Mouse (Mus musculus) forebrain, embryonic 16.5 days (tissue): ENCODE results near the gene Lbh. TPM values are rescaled to one million over a fixed set of nuclear protein-coding genes. Genes with fewer than 3 reads are reported as not detected.

Experiments used
- ATAC-seq: fragments of 200-750 bp; cut with Nextera tagmentation; 2 replicates; pipeline ENCODE4 v1.8.0; 2017; ENCODE audit warnings: mild to moderate bottlenecking, moderate library complexity
- H3K27ac ChIP-seq: fragments of 300-500 bp; sonication (generic); 2 replicates; pipeline ENCODE4 v1.5.1; 2014; ENCODE audit warnings: low read length, control low read depth
- H3K27me3 ChIP-seq: fragments of 300-500 bp; sonication (generic); replicated peaks from 2 replicates; pipeline ENCODE4 v1.6.1; 2014; ENCODE audit warnings: low read length; ENCODE audit not compliant: control insufficient read depth, insufficient read depth
- H3K36me3 ChIP-seq: fragments of 300-500 bp; sonication (generic); 2 replicates; pipeline ENCODE4 v1.6.1; 2014; ENCODE audit not compliant: control insufficient read depth, insufficient read depth
- H3K4me1 ChIP-seq: fragments of 300-500 bp; sonication (generic); replicated peaks from 2 replicates; pipeline ENCODE4 v1.6.1; 2014; ENCODE audit warnings: low read length; ENCODE audit not compliant: control insufficient read depth, insufficient read depth
- H3K4me2 ChIP-seq: fragments of 300-500 bp; sonication (generic); 2 replicates; pipeline ENCODE4 v1.6.1; 2014; ENCODE audit warnings: mild to moderate bottlenecking, low read length, control low read depth
- H3K4me3 ChIP-seq: fragments of 300-500 bp; sonication (generic); replicated peaks from 2 replicates; pipeline ENCODE4 v1.5.1; 2014; ENCODE audit warnings: mild to moderate bottlenecking, low read length, control low read depth
- H3K9ac ChIP-seq: fragments of 300-500 bp; sonication (generic); replicated peaks from 2 replicates; pipeline ENCODE4 v1.6.1; 2014; ENCODE audit warnings: low read depth, low read length, control low read depth
- H3K9me3 ChIP-seq: fragments of 300-500 bp; sonication (generic); 2 replicates; pipeline ENCODE4 v1.6.1; 2016; ENCODE audit warnings: low read length; ENCODE audit not compliant: control insufficient read depth
- WGBS: fragments of 180-500 bp; shearing (Covaris S2); extraction: QIAGEN DNeasy Blood & Tissue Kit; methylation state at CpG from one replicate; pipeline ENCODE4 v1.1.7; 2014; 5-methylcytosine and 5-hydroxymethylcytosine counted together
- polyA plus RNA-seq: library from polyadenylated mRNA; unstranded; fragments of >200 nt; fragmentation: Nextera tagmentation; extraction: Ambion mirVana; gene quantifications from 2 replicates; pipeline ENCODE4 v1.2.1, GENCODE M21; 2015

Lbh gene
- polyA plus RNA-seq, 1 experiment from 2014 or later: 4.3 TPM

- 75% methylated on average over 6 of the region's 6 CpGs for WGBS
- ATAC-seq: no peak
- H3K9me3 ChIP-seq: no peaks in the 10 kb centered on the region
- H3K4me3 ChIP-seq: no peak overlapping the region
- no peak overlapping the region for H3K4me2 ChIP-seq
- no peaks in the 10 kb centered on the region for H3K36me3 ChIP-seq
- no peaks in the 10 kb centered on the region for H3K4me1 ChIP-seq
- H3K27ac ChIP-seq: no peak overlapping the region
- no peaks in the 10 kb centered on the region for H3K27me3 ChIP-seq
- H3K9ac ChIP-seq: no peak overlapping the region
Observed at GRCm38 (mm10) chr17:72947111-72947859, 29.2 kb downstream of the Lbh start.

GRCm38 (mm10) chr17:72948119-72948518 lies 30.0 kb downstream of the Lbh start:
- Histone ChIP-seq H3K27me3 (no peaks in the 10 kb centered on the region), H3K4me2 (no peak overlapping the region), H3K36me3 (no peaks in the 10 kb centered on the region), H3K9ac (no peak overlapping the region), H3K27ac (no peak overlapping the region), H3K9me3 (no peaks in the 10 kb centered on the region), H3K4me1 (no peaks in the 10 kb centered on the region), H3K4me3 (no peak overlapping the region)
- 89% methylated on average over 9 of the region's 9 CpGs for WGBS
- ATAC-seq: no peak

- no peak overlapping the region for H3K4me3 ChIP-seq
- no peaks in the 10 kb centered on the region for H3K4me1 ChIP-seq
- WGBS: 74% methylated on average over 7 of the region's 7 CpGs
- no peak overlapping the region for H3K9ac ChIP-seq
- no peak overlapping the region for H3K4me2 ChIP-seq
- H3K27ac ChIP-seq: no peak overlapping the region
- H3K36me3 ChIP-seq: no peaks in the 10 kb centered on the region
- no peaks in the 10 kb centered on the region for H3K9me3 ChIP-seq
- no peak for ATAC-seq
- no peaks in the 10 kb centered on the region for H3K27me3 ChIP-seq
Observed at GRCm38 (mm10) chr17:72949247-72949701, 31.2 kb downstream of the Lbh start.

- no peaks in the 10 kb centered on the region for H3K9me3 ChIP-seq
- H3K9ac ChIP-seq: no peak overlapping the region
- H3K36me3 ChIP-seq: no peaks in the 10 kb centered on the region
- H3K4me3 ChIP-seq: no peak overlapping the region
- H3K27ac ChIP-seq: no peak overlapping the region
- no peaks in the 10 kb centered on the region for H3K27me3 ChIP-seq
- no peak for ATAC-seq
- no peak overlapping the region for H3K4me2 ChIP-seq
- 80% methylated on average over 6 of the region's 6 CpGs for WGBS
- H3K4me1 ChIP-seq: no peaks in the 10 kb centered on the region
Observed at GRCm38 (mm10) chr17:72951331-72951730, 33.2 kb downstream of the Lbh start.

GRCm38 (mm10) chr17:72953811-72954685 lies 35.9 kb downstream of the Lbh start:
- no peak for ATAC-seq
- H3K27me3 ChIP-seq: no peaks in the 10 kb centered on the region
- H3K9me3 ChIP-seq: no peaks in the 10 kb centered on the region
- H3K4me2 ChIP-seq: no peak overlapping the region
- H3K4me3 ChIP-seq: no peak overlapping the region
- WGBS: 93% methylated on average over 6 of the region's 6 CpGs
- H3K9ac ChIP-seq: no peak overlapping the region
- no peaks in the 10 kb centered on the region for H3K4me1 ChIP-seq
- no peaks in the 10 kb centered on the region for H3K36me3 ChIP-seq
- no peak overlapping the region for H3K27ac ChIP-seq

- no peak overlapping the region for H3K4me2 ChIP-seq
- H3K9ac ChIP-seq: no peak overlapping the region
- H3K27me3 ChIP-seq: no peaks in the 10 kb centered on the region
- no peak for ATAC-seq
- H3K27ac ChIP-seq: no peak overlapping the region
- WGBS: 40% methylated on average over 2 of the region's 2 CpGs
- no peaks in the 10 kb centered on the region for H3K4me1 ChIP-seq
- no peaks in the 10 kb centered on the region for H3K9me3 ChIP-seq
- no peaks in the 10 kb centered on the region for H3K36me3 ChIP-seq
- H3K4me3 ChIP-seq: no peak overlapping the region
Observed at GRCm38 (mm10) chr17:72955534-72955933, 37.4 kb downstream of the Lbh start.

- Histone ChIP-seq H3K36me3 (no peaks in the 10 kb centered on the region), H3K27me3 (no peaks in the 10 kb centered on the region), H3K9ac (no peak overlapping the region), H3K27ac (no peak overlapping the region), H3K4me2 (no peak overlapping the region), H3K4me1 (no peaks in the 10 kb centered on the region), H3K9me3 (no peaks in the 10 kb centered on the region), H3K4me3 (no peak overlapping the region)
- 86% methylated on average over 6 of the region's 6 CpGs for WGBS
- ATAC-seq: no peak
Observed at GRCm38 (mm10) chr17:72957016-72957415, 38.9 kb downstream of the Lbh start.

- no peak overlapping the region for H3K9ac ChIP-seq
- no peak overlapping the region for H3K4me2 ChIP-seq
- ATAC-seq: no peak
- no peaks in the 10 kb centered on the region for H3K36me3 ChIP-seq
- WGBS: 90% methylated on average over 5 of the region's 5 CpGs
- H3K27ac ChIP-seq: no peak overlapping the region
- H3K4me1 ChIP-seq: no peaks in the 10 kb centered on the region
- H3K4me3 ChIP-seq: no peak overlapping the region
- H3K9me3 ChIP-seq: no peaks in the 10 kb centered on the region
- H3K27me3 ChIP-seq: no peaks in the 10 kb centered on the region
Observed at GRCm38 (mm10) chr17:72958886-72959285, 40.8 kb downstream of the Lbh start.

GRCm38 (mm10) chr17:72959497-72960039 lies 41.5 kb downstream of the Lbh start:
- Histone ChIP-seq H3K36me3 (no peaks in the 10 kb centered on the region), H3K4me3 (no peak overlapping the region), H3K27ac (no peak overlapping the region), H3K27me3 (no peaks in the 10 kb centered on the region), H3K9ac (no peak overlapping the region), H3K4me2 (no peak overlapping the region), H3K4me1 (no peaks in the 10 kb centered on the region), H3K9me3 (no peaks in the 10 kb centered on the region)
- WGBS: 75% methylated on average over 5 of the region's 5 CpGs
- ATAC-seq: no peak
